Mouse (Mus musculus): ENCODE results near the gene Apela. TPM values are rescaled to one million over a fixed set of nuclear protein-coding genes. Genes with fewer than 3 reads are reported as not detected.
"Not testable (repeated sequence)": the region's sequence is repeated elsewhere in the genome, so short reads cannot be mapped to it uniquely, and the experiment has no call there.

The Apela gene
- polyA plus RNA-seq, 1 experiment: not detected

DNA sequence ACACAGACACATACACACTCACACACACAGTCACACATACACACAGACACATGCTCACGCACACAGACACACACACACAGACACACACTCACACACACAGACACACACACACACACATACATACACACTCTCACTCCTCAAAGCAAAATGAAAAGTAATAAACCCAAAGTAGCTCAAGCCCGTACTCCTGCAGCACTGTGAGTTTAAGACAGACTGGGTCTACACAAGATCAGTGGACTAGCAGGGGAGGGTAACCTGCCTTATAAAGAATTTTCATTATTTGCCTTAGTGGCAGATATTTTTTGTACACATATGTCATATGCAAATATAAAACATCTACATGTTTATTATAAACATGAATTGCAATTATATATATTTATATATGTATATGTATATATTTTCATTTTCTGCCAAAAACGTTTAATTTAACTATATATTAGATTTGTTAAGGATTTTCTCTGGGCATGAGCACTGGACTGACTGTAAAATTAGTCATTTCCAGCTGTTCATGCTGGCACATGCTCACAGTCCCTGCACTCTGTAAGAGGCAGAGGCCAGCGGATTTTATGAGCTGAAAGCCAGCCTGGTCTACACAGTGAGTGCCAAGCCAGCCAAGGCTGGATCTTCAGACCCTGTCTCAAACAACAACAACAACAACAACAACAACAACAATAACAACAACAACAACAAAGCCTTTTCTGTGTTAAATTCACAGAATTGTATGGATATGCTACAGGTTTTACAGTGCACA lies 6.2 kb downstream of the Apela start:
- Histone ChIP-seq H3K4me3 (ENCODE audit: insufficient read depth, low read length) (no peak overlapping the region), H3K4me1 (ENCODE audit: control insufficient read depth, insufficient read depth, low read length) (no peaks in the 10 kb centered on the region), H3K27ac (ENCODE audit: insufficient read depth, low read depth, low read length) (no peak overlapping the region)
- no peak for TF ChIP-seq POLR2A (IDR thresholded peaks at IDR 0.05; ENCODE audit: borderline replicate concordance, low read depth, low read length)
- no peak for TF ChIP-seq CTCF (IDR thresholded peaks at IDR 0.05; ENCODE audit: low read depth, low read length)

DNA sequence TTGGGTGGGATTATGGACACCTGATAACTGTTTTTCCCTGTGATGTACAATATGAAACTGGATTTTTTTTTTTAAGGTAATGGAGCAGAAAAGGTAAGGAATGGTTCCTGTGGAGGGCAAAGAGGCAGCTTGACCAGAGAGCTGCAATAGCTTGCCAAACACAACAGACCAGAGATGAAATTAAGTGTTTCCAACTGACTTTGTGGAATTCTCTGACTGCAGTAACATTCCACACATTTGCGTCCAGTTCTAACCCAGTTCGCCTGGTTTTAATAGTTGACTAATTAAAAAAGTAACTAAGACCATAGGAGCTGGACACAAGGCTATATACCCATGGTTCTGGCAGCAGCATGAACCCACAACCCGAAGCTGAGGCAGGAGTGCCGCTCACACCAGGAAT lies 7.4 kb downstream of the Apela start:
- TF ChIP-seq CTCF (IDR thresholded peaks at IDR 0.05; ENCODE audit: low read depth, low read length) (no peak), POLR2A (IDR thresholded peaks at IDR 0.05; ENCODE audit: borderline replicate concordance, low read depth, low read length) (no peak)
- Histone ChIP-seq H3K27ac (ENCODE audit: insufficient read depth, low read depth, low read length) (no peak overlapping the region), H3K4me3 (ENCODE audit: insufficient read depth, low read length) (no peak overlapping the region), H3K4me1 (ENCODE audit: control insufficient read depth, insufficient read depth, low read length) (no peaks in the 10 kb centered on the region)

DNA sequence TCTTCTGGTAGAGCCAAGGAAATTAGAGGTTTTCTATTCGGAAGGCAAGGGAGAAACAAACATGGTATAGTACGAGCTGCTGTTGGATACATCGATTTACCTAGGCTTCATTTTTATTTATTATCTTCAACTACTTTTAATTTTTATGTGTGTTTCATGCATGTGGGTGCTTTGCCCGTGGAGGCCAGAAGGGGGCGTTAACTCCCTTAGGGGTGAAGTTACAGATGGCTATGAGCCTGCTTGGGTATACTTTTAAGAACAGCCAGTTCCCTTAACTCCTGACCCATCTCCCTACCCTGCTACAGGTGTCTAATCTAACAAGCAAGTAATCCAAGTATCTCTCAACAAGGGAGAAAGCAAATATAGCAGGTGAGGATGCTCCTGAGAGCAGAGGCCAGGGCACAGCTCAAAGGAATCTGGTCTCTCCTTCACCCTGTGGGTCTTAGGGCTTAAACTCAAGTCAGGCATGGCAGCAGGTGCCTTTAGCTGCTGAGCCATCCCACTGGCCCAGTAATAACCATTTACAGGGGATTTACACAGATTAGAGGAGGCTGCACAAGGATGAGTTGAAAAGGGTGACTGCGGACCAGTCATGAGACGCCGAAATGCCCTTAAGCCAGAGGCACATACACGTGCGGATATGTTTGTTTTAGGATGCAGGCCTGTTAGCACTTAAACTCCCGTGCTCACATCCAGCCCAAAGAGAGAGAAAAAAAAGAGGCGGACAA lies 8.0 kb downstream of the Apela start:
- H3K27ac ChIP-seq (ENCODE audit: insufficient read depth, low read depth, low read length): no peak overlapping the region
- H3K4me1 ChIP-seq (ENCODE audit: control insufficient read depth, insufficient read depth, low read length): no peaks in the 10 kb centered on the region
- TF ChIP-seq CTCF (IDR thresholded peaks at IDR 0.05; ENCODE audit: low read depth, low read length) (no peak), POLR2A (IDR thresholded peaks at IDR 0.05; ENCODE audit: borderline replicate concordance, low read depth, low read length) (no peak)
- no peak overlapping the region for H3K4me3 ChIP-seq (ENCODE audit: insufficient read depth, low read length)

DNA sequence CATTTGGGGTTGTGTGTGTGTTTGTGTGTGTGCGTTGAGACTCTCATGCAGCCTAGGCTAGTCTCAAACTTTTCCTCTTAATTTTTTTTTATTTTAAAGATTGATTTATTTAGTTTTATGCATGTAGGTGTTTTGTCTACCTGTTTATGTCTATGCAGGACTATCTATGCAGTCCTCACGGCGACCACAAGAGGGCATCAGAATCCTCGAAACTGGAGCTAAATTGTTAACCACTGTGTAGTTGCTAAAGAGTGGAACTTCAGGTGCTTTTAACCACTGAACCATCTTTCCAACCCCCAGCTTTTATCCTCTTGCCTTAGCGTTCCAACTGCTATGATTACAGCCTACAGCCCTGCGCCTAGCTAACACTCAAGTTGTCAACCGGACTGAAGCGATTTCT lies 14.7 kb downstream of the Apela start:
- TF ChIP-seq POLR2A (IDR thresholded peaks at IDR 0.05; ENCODE audit: borderline replicate concordance, low read depth, low read length): no peak
- TF ChIP-seq CTCF (IDR thresholded peaks at IDR 0.05; ENCODE audit: low read depth, low read length): no peak
- Histone ChIP-seq H3K4me3 (ENCODE audit: insufficient read depth, low read length) (no peak overlapping the region), H3K27ac (ENCODE audit: insufficient read depth, low read depth, low read length) (no peak overlapping the region), H3K4me1 (ENCODE audit: control insufficient read depth, insufficient read depth, low read length) (no peaks in the 10 kb centered on the region)

DNA sequence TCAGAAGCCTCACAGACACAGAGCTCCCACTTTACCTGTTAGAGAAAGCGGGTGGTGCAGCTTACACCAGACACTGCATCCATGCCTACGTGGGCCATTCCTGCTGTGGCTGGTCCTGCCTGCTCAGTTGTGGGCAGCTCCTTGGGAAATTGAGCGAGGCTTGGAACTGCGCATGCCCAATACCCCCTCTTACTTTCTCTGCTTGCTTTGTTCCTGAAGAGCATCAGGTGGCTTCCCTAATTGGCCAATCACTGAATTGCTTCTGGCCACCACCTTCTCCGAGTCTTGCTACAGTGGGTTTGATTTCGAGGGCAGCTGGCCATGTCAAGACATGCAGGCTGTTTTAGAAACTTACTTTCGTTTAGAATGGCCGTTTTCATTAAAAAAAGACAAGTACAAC lies 18.7 kb downstream of the Apela start, which contains the start of the genes Trim61 and Trim60:
TSS of gene Trim61 (minus strand) at position 101 of the 400 bp plus-strand sequence.
TSS of gene Trim60 (minus strand) at position 162 of the 400 bp plus-strand sequence.
- no peak within 1 kb of the TSS for H3K4me3 ChIP-seq (ENCODE audit: insufficient read depth, low read length)
- no peak within 1 kb of the TSS for H3K27ac ChIP-seq (ENCODE audit: insufficient read depth, low read depth, low read length)
- H3K4me1 ChIP-seq (ENCODE audit: control insufficient read depth, insufficient read depth, low read length): no peaks in the 10 kb centered on the region
- no peak for TF ChIP-seq POLR2A (IDR thresholded peaks at IDR 0.05; ENCODE audit: borderline replicate concordance, low read depth, low read length)
- TF ChIP-seq CTCF (IDR thresholded peaks at IDR 0.05; ENCODE audit: low read depth, low read length): no peak

DNA sequence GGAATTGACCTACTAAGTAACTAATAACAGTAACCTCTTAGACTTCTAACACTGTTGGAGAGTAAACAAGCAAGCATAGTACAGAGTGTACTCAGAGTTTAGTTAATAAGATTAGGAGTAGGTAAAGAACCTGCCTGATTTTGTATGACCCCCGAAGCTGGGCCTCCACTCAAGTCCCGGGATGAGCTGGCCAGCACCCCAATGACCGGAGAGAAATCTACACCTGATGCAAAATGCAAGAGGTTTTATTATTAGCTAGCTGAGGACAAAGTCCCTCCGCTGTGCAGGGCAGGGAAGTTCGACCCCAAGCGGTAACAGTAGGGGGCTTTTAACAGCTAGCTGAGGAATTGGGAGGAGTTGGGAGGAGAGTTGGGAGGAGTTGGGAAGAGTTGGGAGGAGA lies 29.5 kb downstream of the Apela start:
- not testable (repeated sequence) for H3K4me1 ChIP-seq (ENCODE audit: control insufficient read depth, insufficient read depth, low read length); H3K4me3 ChIP-seq (ENCODE audit: insufficient read depth, low read length); H3K27ac ChIP-seq (ENCODE audit: insufficient read depth, low read depth, low read length)

DNA sequence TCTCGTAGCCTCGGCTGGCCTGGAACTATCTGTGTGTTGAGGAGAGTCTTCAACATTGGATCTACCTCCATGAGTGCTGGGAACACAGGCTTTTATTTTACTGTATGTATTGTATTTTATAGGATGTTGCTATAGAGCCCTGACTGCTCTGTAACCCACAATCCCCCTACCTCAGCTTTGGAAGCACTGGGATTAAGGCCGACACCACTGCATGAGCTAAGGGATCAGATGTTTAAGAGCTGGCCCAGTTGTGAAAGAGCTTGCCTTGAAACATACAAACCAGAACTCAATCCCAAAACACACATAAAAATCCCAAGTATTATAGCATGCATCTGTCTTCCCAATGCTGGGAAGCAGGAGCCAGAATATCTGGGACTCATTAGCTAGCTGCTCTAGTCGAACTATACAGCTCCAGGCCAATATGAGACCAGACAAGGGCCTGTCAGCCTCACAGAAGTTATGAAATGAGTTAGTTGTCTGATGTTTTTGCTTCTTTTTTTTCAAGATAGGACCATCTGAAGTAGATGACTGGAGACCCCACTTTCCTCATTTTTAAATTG lies 38.2 kb downstream of the Apela start:
- H3K27ac ChIP-seq (ENCODE audit: insufficient read depth, low read depth, low read length): no peak overlapping the region
- H3K4me3 ChIP-seq (ENCODE audit: insufficient read depth, low read length): no peak overlapping the region
- H3K4me1 ChIP-seq (ENCODE audit: control insufficient read depth, insufficient read depth, low read length): no peaks in the 10 kb centered on the region
- TF ChIP-seq POLR2A (IDR thresholded peaks at IDR 0.05; ENCODE audit: borderline replicate concordance, low read depth, low read length): no peak
- TF ChIP-seq CTCF (IDR thresholded peaks at IDR 0.05; ENCODE audit: low read depth, low read length): no peak

DNA sequence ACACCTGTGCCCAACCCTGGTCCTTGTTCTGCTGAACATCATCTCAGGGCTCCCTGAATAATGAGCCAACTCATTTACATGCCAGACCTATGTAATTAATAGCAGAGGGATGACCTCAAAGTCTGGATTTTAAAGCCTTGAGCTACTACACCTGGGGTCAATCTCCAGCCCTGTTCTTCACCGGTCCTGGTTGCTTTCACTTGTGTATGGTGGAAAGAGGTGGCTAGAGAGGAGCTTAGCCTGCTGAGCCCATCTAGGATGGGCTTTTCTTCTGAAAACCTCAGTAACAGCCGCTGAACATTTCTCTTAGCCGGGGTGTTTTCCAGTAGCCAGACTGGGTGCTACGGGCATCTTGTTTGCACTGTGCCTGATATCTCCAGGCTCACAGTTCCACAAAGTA lies 49.4 kb downstream of the Apela start, which contains the start of gene Trim75:
TSS of gene Trim75 (minus strand) at position 101 of the 400 bp plus-strand sequence.
- H3K4me3 ChIP-seq (ENCODE audit: insufficient read depth, low read length): no peak within 1 kb of the TSS
- H3K4me1 ChIP-seq (ENCODE audit: control insufficient read depth, insufficient read depth, low read length): no peaks in the 10 kb centered on the region
- no peak within 1 kb of the TSS for H3K27ac ChIP-seq (ENCODE audit: insufficient read depth, low read depth, low read length)
- TF ChIP-seq POLR2A (IDR thresholded peaks at IDR 0.05; ENCODE audit: borderline replicate concordance, low read depth, low read length): no peak
- TF ChIP-seq CTCF (IDR thresholded peaks at IDR 0.05; ENCODE audit: low read depth, low read length): no peak

DNA sequence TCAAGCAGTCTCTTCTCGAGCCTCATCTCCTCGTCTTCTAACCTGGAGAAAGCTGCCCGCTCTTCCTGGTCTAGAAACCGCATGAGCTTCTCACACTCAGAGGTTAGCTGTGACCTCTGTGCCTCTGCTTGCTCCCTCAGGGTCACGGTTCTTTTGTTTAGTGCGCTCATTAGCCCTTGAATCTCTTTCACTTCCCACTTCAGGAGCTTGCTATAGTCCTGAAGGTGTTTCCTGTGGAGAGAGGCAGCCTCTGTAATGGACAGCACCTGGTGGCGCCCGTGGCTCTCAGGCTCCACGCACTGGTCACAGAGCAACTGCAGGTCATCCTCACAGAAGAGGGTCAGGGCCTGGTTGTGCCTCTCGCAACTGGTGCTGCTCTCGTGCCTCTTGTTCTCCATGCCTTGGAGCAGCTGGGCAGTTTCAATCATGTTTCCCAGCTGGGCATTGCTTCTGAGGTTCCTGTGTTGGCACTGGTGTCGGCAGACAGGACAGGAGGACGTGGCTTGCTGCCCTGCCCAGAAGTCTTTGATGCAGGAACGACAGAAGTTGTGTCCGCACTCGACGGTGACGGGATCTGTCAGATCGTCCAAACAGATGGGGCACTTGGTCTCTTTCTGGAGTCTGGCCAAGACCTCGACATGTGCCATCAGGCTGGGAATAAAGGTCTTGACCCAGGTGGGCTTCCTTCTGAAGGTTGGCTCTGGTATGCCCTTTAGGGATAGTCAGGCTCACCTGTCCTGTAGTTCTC lies 53.8 kb downstream of the Apela start:
- Histone ChIP-seq H3K27ac (ENCODE audit: insufficient read depth, low read depth, low read length) (no peak overlapping the region), H3K4me1 (ENCODE audit: control insufficient read depth, insufficient read depth, low read length) (no peaks in the 10 kb centered on the region), H3K4me3 (ENCODE audit: insufficient read depth, low read length) (no peak overlapping the region)
- no peak for TF ChIP-seq POLR2A (IDR thresholded peaks at IDR 0.05; ENCODE audit: borderline replicate concordance, low read depth, low read length)
- no peak for TF ChIP-seq CTCF (IDR thresholded peaks at IDR 0.05; ENCODE audit: low read depth, low read length)

Other genes starting within 250 kb of the Apela start
- gene Klhl2, start 187.3 kb downstream of the Apela start, polyA plus RNA-seq (2012; ENCODE audit: insufficient read depth, insufficient read length, missing spikeins): 11.5 and 12.0 TPM in 2 replicates
- 54.1 and 59.9 TPM in 2 replicates for gene Tmem192, start 90.2 kb downstream of the Apela start, polyA plus RNA-seq (2012; ENCODE audit: insufficient read depth, insufficient read length, missing spikeins)
- gene Trim75, start 49.5 kb downstream of the Apela start, polyA plus RNA-seq (2012; ENCODE audit: insufficient read depth, insufficient read length, missing spikeins): not detected in 2 replicates
- not detected in 2 replicates for gene Trim61, start 18.8 kb downstream of the Apela start, polyA plus RNA-seq (2012; ENCODE audit: insufficient read depth, insufficient read length, missing spikeins)
- not detected in 2 replicates for gene Trim60, start 18.8 kb downstream of the Apela start, polyA plus RNA-seq (2012; ENCODE audit: insufficient read depth, insufficient read length, missing spikeins)
- not detected in 2 replicates for gene Gm10663, start 37.7 kb upstream of the Apela start, polyA plus RNA-seq (2012; ENCODE audit: insufficient read depth, insufficient read length, missing spikeins)
- gene BC030870, start 92.2 kb upstream of the Apela start, polyA plus RNA-seq (2012; ENCODE audit: insufficient read depth, insufficient read length, missing spikeins): not detected in 2 replicates

Data from bone marrow macrophage, adult 2 months (primary cell).